Mouse (Mus musculus): ENCODE measurements around the gene Sox6. TPM values are rescaled to one million over a fixed set of nuclear protein-coding genes. Genes with fewer than 3 reads are reported as not detected.
"Not testable (repeated sequence)": the region's sequence is repeated elsewhere in the genome, so short reads cannot be mapped to it uniquely, and the experiment has no call there.

Gene Sox6
- polyA plus RNA-seq (2021) = 3.5 TPM

DNA sequence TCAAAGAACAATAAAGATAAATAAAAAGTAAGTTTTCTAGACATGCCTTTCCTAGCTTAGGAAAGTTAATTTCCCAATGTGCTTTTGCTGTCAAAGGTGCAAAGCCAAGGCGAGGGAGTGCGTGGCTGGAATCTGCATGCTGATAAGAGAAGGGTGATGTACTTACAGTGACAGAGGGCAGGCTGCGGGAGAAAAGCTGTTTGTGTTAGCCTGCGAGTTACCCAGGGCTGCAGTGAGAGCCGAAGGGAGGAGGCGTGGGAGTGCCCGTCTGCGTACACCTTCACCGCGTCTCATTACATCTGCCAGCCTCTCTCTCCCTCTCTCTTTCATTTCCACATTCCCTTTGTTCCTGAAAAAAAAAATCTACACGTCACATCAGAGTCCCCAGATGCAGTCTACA is at the start of gene Sox6:
Sox6 (minus strand) TSS at position 286 of the 400 bp plus-strand sequence.
- CTCF ChIA-PET = interaction anchor here (3.4 to 4.0 kb wide), 2 partner anchors 671 to 820 kb away, joined by 12 to 17 read pairs; no protein-coding TSS in a partner anchor
- H3K27me3 ChIP-seq = peaks cover 10% of the 10 kb centered on the region
- no peak for ATAC-seq
- POLR2A ChIA-PET = no interaction called here
- in situ Hi-C loops (cut with MboI; ENCODE audit: low pct_unique_long_range_greater_than_20kb) = loop anchor here (5.0 to 10.0 kb wide), 4 partner anchors 544 to 1116 kb away; no protein-coding TSS in a partner anchor
- no peak for DNase-seq (ENCODE audit: low read depth, low spot score)
- no peak for TF ChIP-seq CTCF (IDR thresholded peaks at IDR 0.05)

DNA sequence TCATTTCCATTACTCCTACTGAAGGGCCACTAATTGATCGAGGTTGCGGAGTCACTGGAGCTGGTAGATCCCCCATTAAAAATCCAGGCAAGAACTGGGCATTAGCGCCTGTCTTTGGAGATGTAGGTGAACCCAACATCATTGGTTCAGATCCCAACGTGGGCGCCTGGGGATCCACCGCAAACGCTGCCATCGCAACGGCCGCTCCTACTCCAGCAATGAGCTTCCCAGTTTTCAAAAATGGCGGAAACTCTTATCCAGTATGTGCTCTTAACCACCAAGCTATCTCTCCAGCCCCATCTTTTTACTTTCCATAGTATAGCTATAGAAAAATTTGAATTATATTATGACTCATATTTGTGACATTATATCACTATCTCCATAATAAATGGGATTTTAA is 45.8 kb upstream of the Sox6 start, which contains the start of gene Gm4353:
Gm4353 (minus strand) TSS at position 270 of the 400 bp plus-strand sequence.
- ATAC-seq; POLR2A ChIA-PET; CTCF ChIA-PET; DNase-seq (ENCODE audit: low read depth, low spot score); in situ Hi-C loops (cut with MboI; ENCODE audit: low pct_unique_long_range_greater_than_20kb): not testable (repeated sequence)
- H3K27me3 ChIP-seq = peaks cover 32% of the 10 kb centered on the region

- no peak for ATAC-seq
- H3K27me3 ChIP-seq = peaks cover 37% of the 10 kb centered on the region
- DNase-seq (ENCODE audit: low read depth, low spot score) = no peak
- in situ Hi-C loops (cut with MboI; ENCODE audit: low pct_unique_long_range_greater_than_20kb) = no loop called here
- no peak for TF ChIP-seq CTCF (IDR thresholded peaks at IDR 0.05)
- CTCF ChIA-PET = no interaction called here
- POLR2A ChIA-PET = no interaction called here
These were observed 22.1 kb upstream of the Sox6 start for GRCm38 (mm10) chr7:116060739-116061138.

DNA sequence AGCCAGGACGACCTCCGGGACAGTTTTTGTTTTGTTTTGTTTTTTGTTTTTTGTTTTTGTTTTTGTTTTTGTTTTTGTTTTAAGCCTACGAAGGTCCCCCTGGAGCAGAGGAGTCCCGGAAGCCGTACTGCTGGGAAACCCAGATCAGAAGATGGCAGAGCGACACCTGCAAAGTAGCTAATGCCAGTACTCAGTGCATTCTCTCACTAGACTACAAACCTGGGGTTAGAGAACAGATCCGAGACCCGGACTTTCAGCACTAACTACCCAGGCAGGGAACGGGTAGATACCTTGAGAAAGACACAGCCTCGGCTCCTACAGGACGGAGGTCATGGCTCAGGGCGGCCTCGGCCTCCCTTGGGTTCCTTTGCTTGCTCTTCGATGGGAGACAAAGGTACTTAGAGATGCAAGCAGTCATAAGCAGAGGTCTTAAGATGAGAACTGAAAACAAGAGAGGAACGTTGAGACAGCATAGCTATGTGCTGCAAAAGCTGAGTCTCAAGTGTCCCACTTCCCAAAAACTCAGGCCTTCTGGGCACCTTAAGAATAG is 1.9 kb upstream of the Sox6 start:
- ATAC-seq (no peak), DNase-seq (ENCODE audit: low read depth, low spot score) (no peak)
- no peak for TF ChIP-seq CTCF (IDR thresholded peaks at IDR 0.05)
- ChIA-PET POLR2A (no interaction called here), CTCF (interaction anchor here (0.6 to 4.0 kb wide), 12 partner anchors 8 to 828 kb away, joined by 3 to 17 read pairs (median 4); no protein-coding TSS in a partner anchor)
- in situ Hi-C loops (cut with MboI; ENCODE audit: low pct_unique_long_range_greater_than_20kb) = no loop called here
- peaks cover 17% of the 10 kb centered on the region for H3K27me3 ChIP-seq

DNA sequence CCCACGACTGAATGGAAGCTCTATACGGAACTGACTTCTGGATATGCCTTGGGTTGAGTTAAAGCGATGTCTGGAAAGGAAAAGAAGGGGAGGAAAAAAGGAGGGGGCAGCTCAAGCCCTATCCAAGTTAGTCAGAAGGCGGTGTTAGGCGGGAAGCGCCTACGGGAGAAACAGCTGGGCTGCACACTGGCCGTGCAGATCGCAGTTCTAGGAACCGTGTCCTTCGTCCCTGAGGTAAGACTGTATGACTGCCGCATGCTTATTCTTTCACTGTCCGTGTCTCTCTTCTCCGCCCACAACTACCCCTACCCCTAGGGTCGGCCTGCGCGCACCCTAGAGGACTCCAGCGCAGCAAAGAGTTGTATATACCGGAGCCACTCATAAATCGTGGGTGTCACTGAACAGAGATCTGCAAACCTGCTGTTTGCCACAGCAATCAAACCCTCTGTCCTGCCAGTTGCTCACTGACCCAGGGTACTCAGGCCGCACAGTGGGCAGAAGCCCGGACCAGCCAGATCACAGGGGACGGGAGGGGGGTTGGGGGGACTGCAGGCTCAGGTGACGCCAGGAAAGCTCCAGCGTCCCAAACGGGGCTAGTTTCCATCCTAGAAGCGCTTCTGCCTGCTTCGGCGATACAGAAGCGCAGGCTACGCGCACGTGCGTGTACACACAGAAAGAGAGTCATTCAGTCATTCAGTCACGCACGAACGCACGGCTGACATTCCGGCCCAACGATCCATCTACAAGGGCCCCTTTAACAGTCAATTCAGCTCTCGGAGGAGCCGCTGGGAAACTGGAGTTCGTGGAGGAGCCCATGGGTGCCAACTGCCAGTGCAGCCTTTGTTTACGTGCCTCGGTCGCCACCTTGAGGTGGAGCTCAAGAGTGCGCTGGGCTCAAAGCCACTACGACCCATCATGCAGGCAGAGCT is 1.2 kb upstream of the Sox6 start:
- POLR2A ChIA-PET = no interaction called here
- DNase-seq (ENCODE audit: low read depth, low spot score) (no peak), ATAC-seq (peak; percentile 97)
- in situ Hi-C loops (cut with MboI; ENCODE audit: low pct_unique_long_range_greater_than_20kb) = loop anchor here (5.0 to 10.0 kb wide), 4 partner anchors 545 to 1118 kb away; no protein-coding TSS in a partner anchor
- CTCF ChIA-PET = interaction anchor here (0.7 to 4.0 kb wide), 11 partner anchors 9 to 824 kb away, joined by 3 to 17 read pairs (median 4); no protein-coding TSS in a partner anchor
- peaks cover 17% of the 10 kb centered on the region for H3K27me3 ChIP-seq
- no peak for TF ChIP-seq CTCF (IDR thresholded peaks at IDR 0.05)

- TF ChIP-seq CTCF (IDR thresholded peaks at IDR 0.05) = no peak
- no peak for ATAC-seq
- in situ Hi-C loops (cut with MboI; ENCODE audit: low pct_unique_long_range_greater_than_20kb) = loop anchor here (5.0 to 10.0 kb wide), 4 partner anchors 544 to 1117 kb away; no protein-coding TSS in a partner anchor
- no peak for DNase-seq (ENCODE audit: low read depth, low spot score)
- POLR2A ChIA-PET = no interaction called here
- CTCF ChIA-PET = interaction anchor here (1.2 to 4.0 kb wide), 4 partner anchors 672 to 823 kb away, joined by 4 to 17 read pairs (median 9); no protein-coding TSS in a partner anchor
- peaks cover 12% of the 10 kb centered on the region for H3K27me3 ChIP-seq
These were observed 571 bp upstream of the Sox6 start, which contains the start of gene 1110004F10Rik for GRCm38 (mm10) chr7:116039196-116039537. TSS of gene 1110004F10Rik (plus strand) at chr7:116039397.

DNA sequence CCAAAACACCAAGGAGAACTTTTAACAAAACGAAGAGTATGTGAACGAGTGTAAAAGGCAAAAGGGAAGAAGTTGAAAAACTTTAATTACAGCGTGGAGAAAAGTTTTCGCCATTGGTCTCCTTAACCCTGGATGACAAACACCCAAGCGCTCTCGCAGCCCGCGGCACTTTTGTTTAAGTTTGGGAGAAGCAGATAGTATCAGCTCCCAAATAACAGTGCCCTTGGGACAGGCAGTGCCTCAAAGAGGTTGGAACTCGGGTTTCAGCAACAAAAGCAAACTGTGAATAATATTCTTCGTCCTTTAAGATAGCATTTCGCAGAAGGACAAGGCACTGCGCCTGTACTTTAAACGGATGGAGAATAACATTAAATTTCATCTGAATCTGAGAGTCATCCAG is 572 bp downstream of the Sox6 start:
- CTCF ChIA-PET = interaction anchor here (3.4 kb wide), 1 partner anchor 671 kb away, joined by 12 read pairs; no protein-coding TSS in a partner anchor
- DNase-seq (ENCODE audit: low read depth, low spot score) (no peak), ATAC-seq (no peak)
- no peak for TF ChIP-seq CTCF (IDR thresholded peaks at IDR 0.05)
- peaks cover 6% of the 10 kb centered on the region for H3K27me3 ChIP-seq
- in situ Hi-C loops (cut with MboI; ENCODE audit: low pct_unique_long_range_greater_than_20kb) = loop anchor here (5.0 to 10.0 kb wide), 4 partner anchors 543 to 1116 kb away; no protein-coding TSS in a partner anchor
- POLR2A ChIA-PET = no interaction called here

- no peak for TF ChIP-seq CTCF (IDR thresholded peaks at IDR 0.05)
- in situ Hi-C loops (cut with MboI; ENCODE audit: low pct_unique_long_range_greater_than_20kb) = loop anchor here (5.0 to 10.0 kb wide), 4 partner anchors 542 to 1115 kb away; no protein-coding TSS in a partner anchor
- H3K27me3 ChIP-seq = peaks cover 6% of the 10 kb centered on the region
- ATAC-seq = no peak
- CTCF ChIA-PET = no interaction called here
- POLR2A ChIA-PET = no interaction called here
- no peak for DNase-seq (ENCODE audit: low read depth, low spot score)
These were observed 1.7 kb downstream of the Sox6 start for GRCm38 (mm10) chr7:116036591-116037555.

DNA sequence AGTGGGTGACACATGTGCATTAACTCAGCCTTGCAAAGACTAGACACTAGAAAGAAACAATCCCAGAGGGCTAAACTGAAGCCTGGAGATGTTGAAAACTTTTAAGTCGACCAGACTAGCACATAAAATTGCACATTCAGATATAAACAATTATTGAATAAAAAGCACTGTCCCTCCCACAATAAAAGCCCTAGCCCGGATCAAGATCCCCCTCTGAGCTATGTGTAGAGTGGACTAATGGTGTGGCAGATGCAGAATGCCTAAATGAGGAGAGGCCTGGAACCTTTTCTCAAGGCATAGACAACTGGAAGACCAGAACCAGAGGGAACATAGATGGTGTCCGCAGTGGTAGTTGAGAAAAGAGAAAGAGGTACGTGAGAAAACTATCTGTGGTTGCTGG is 3.1 kb downstream of the Sox6 start:
- no peak for TF ChIP-seq CTCF (IDR thresholded peaks at IDR 0.05)

More for the DNA sequence above, 3.1 kb downstream of the Sox6 start:
- ChIA-PET POLR2A (no interaction called here), CTCF (interaction anchor here (1.4 kb wide), 1 partner anchor 668 kb away, joined by 4 read pairs; no protein-coding TSS in a partner anchor)
- DNase-seq (ENCODE audit: low read depth, low spot score) (no peak), ATAC-seq (no peak)
- H3K27me3 ChIP-seq = peaks cover 6% of the 10 kb centered on the region
- in situ Hi-C loops (cut with MboI; ENCODE audit: low pct_unique_long_range_greater_than_20kb) = loop anchor here (5.0 to 10.0 kb wide), 4 partner anchors 541 to 1113 kb away; no protein-coding TSS in a partner anchor

Measured in Patski (cell line).